Mouse (Mus musculus): ENCODE results near the gene Olfr433. TPM values are rescaled to one million over a fixed set of nuclear protein-coding genes. Genes with fewer than 3 reads are reported as not detected.
"Not testable (repeated sequence)": the region's sequence is repeated elsewhere in the genome, so short reads cannot be mapped to it uniquely, and the experiment has no call there.

Olfr433 gene
- 0.13 TPM in 1 of 2 replicates, not detected in the other for total RNA-seq (2017)

DNA sequence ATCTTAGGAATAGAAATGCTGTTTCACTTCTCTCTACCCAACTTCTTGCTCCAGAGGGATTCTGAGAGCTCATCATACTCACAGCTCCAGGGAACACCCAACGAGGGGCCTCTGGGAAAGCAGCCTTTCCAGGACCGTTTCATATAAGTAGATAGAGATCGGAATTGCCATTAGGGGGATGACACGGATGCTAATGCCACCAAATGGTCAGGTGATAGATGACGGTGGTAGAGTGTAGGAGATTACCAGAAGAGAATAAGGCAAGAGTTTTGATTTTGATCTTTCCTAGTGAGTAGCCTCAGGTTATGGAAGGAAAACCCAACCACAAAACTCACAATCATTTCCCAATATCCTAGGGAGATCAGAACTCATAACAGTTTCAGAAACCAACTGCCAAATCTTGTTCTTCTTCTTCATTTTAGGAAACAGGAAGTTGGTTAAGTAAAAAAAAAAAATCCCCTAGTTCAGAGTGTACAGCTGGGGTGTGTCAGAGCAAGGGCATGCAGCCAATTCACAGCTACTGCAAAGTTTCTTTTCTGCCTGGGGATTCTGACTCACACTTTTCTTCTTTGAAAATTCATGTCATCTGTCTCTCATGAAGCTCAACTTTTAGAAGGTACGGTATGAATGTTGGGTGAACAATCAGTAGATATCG is at the start of gene Olfr433:
Gene Olfr433 (plus strand): TSS at position 183 of the 655 bp plus-strand sequence.
- peak; percentile 87 to 88 for ATAC-seq (replicated peaks in 1 of 2; ENCODE audit: insufficient read depth in 1 of 2, low FRiP score in 2 of 2, low TSS enrichment in 1 of 2, low read depth in 1 of 2, poor library complexity in 2 of 2, severe bottlenecking in 2 of 2)

DNA sequence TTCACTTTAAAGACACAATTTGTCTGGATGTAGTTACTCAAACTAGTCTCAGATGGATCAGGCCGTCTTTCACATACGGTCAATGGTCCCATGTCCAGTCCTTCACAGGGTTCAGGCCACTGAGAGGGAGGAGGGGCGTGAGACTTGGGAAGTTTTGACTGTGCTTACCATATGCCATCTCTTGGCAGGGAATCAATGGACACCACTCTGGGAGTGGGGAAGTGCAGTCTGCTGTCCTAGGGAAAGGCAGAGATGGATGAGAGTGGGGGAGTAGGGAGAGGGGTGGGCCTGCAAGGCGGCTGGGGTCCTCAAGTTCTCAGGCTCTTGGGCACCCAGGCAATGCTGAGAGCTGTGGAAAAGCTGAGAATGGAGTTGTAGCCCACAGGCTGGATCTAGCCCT is 45.5 kb upstream of the Olfr433 start:
- ATAC-seq (replicated peaks in 1 of 2; ENCODE audit: insufficient read depth in 1 of 2, low FRiP score in 2 of 2, low TSS enrichment in 1 of 2, low read depth in 1 of 2, poor library complexity in 2 of 2, severe bottlenecking in 2 of 2), result no peak

DNA sequence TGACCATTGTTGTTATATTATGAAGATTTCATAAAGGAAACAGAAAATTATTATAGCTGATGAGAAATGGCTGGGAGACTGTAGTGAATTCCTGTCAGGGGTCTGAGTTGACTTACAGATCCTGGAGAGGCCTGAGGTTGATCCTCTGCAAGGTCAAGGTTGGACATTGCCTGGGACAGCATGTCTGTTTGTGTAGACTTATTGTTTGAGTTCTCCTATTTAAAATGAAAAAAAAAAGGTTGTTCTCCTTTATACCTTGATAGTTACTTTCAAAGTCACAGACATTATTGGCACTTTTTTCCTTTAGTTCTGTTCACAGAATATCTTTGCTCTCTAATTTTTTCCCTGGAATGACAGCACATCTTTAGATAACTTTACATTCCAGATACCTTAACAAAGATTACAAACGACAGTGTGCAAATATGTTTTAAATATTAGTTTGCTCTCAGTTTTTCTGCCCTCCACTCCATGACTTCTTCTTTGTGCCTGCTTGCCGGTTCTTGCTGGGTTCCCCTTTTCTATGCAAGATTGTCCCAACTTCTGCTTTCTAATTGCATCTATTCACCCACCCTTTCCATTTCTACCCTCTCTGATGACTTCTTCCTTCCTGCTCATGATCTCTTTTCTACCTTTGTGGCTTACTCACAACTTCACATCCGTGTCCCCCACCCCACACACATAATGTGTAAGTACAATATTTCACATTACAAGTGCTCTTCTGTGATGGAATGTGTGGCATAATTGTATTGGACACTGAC is 36.0 kb upstream of the Olfr433 start:
- ATAC-seq (replicated peaks in 1 of 2; ENCODE audit: insufficient read depth in 1 of 2, low FRiP score in 2 of 2, low TSS enrichment in 1 of 2, low read depth in 1 of 2, poor library complexity in 2 of 2, severe bottlenecking in 2 of 2), result peak; percentile 99

DNA sequence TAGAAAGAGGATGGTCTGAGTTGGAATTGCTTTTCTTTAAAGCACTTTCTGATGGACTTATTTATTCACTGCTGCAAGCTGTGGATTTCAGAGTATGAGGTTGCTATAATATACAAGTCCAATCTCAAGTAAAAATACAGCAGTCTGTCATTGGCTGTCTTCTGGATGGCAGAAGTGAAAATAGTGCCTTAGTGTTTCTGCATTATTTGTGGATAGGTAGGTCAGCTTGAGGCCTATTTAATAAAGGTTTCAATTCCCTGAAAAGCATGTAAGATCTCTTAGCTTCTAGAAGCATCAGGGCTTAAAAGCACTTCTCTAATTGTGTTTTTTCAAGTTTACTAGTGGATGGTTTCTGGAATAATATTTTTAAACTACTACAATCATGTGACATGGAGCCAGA is 33.5 kb upstream of the Olfr433 start:
- ATAC-seq (replicated peaks in 1 of 2; ENCODE audit: insufficient read depth in 1 of 2, low FRiP score in 2 of 2, low TSS enrichment in 1 of 2, low read depth in 1 of 2, poor library complexity in 2 of 2, severe bottlenecking in 2 of 2), result not testable (repeated sequence)

- ATAC-seq (replicated peaks in 1 of 2; ENCODE audit: insufficient read depth in 1 of 2, low FRiP score in 2 of 2, low TSS enrichment in 1 of 2, low read depth in 1 of 2, poor library complexity in 2 of 2, severe bottlenecking in 2 of 2), result no peak
Observed at GRCm38 (mm10) chr1:174031698-174032097, 8.8 kb upstream of the Olfr433 start, which contains the start of gene Ifi205. Gene Ifi205 (minus strand): TSS chr1:174031810.

DNA sequence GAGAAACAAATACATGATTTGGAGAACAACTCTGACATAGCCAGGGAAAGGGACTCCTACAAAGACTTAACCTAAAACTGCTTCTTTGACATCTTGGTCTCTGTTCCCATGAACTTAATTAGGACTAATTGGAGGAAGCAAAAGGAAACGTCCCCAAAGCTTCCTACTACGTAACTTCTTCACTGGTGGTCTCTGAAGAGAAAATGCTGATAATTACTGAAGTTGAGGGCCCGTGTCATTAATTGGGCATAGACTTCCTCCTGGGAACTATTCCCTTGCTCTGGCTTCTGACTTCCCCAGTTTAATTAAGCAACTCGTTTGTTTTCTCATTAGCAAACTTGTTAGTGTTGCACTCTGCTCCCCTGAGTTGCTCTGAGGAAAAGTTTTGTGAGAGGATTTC is 4.7 kb upstream of the Olfr433 start:
- no peak for ATAC-seq (replicated peaks in 1 of 2; ENCODE audit: insufficient read depth in 1 of 2, low FRiP score in 2 of 2, low TSS enrichment in 1 of 2, low read depth in 1 of 2, poor library complexity in 2 of 2, severe bottlenecking in 2 of 2)

DNA sequence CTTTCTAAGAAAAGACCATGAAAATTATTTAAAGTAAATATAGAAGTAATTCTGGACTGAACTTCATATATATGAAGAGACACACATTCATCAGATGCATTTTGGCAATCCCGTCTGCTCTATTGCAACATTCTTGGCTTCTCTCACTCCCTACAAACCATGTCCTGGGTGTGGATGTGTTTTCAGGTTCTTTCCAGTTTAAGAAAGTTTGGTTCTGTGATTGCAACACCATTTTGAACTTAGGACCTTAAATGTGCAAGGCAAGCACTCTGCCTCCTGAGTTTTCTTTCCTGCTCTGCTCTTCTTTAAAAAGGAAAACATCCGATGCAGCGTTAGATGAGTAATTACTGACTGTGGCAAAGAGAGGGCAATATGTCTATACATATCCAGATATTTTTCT is 2.0 kb upstream of the Olfr433 start:
- no peak for ATAC-seq (replicated peaks in 1 of 2; ENCODE audit: insufficient read depth in 1 of 2, low FRiP score in 2 of 2, low TSS enrichment in 1 of 2, low read depth in 1 of 2, poor library complexity in 2 of 2, severe bottlenecking in 2 of 2)

DNA sequence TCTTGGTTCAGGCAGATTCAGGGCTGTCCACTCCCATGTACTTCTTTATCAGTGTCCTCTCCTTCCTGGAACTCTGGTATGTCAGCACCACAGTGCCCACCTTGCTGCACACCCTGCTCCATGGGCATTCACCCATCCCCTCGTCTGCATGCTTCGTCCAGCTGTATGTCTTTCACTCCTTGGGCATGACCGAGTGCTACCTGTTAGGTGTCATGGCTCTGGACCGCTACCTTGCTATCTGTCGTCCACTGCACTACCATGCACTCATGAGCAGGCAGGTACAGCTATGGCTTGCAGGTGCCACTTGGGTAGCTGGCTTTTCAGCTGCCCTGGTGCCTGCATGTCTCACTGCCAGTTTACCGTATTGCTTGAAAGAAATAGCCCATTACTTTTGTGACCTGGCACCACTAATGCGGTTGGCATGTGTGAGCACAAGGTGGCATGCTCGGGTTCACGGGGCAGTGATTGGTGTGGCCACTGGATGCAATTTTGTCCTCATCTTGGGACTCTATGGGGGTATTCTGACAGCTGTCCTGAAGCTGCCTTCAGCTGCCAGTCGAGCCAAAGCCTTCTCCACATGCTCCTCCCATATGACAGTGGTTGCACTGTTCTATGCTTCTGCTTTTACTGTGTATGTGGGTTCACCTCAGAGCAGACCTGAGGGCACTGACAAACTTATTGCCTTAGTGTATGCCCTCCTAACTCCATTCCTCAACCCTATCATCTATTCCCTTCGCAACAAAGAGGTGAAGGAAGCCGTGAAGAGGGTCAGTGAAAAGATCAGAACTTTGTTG is 1.8 kb downstream of the Olfr433 start:
- ATAC-seq (replicated peaks in 1 of 2; ENCODE audit: insufficient read depth in 1 of 2, low FRiP score in 2 of 2, low TSS enrichment in 1 of 2, low read depth in 1 of 2, poor library complexity in 2 of 2, severe bottlenecking in 2 of 2), result peak; percentile 47 to 71

DNA sequence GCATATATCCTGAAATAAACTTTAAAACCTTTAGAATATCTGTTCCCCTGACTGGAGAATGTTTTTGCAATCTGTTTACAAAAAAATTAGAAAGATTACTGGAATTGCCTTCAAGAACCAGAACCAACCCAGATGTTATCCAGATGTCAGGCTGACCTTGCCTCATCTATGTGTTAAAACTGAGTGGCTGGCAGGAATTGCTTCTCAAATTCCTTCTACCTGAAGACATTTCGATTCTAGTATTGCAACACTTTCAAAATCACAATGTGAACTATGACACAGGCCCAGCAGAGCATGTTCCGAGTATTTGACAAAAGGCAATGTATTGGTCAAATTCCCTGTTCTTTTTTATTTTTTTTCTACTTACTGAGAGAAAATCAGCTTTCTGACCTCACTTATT is 3.9 kb downstream of the Olfr433 start:
- no peak for ATAC-seq (replicated peaks in 1 of 2; ENCODE audit: insufficient read depth in 1 of 2, low FRiP score in 2 of 2, low TSS enrichment in 1 of 2, low read depth in 1 of 2, poor library complexity in 2 of 2, severe bottlenecking in 2 of 2)

- ATAC-seq (replicated peaks in 1 of 2; ENCODE audit: insufficient read depth in 1 of 2, low FRiP score in 2 of 2, low TSS enrichment in 1 of 2, low read depth in 1 of 2, poor library complexity in 2 of 2, severe bottlenecking in 2 of 2), result peak; percentile 68 to 78; a peak in 3 of 4 replicates
Observed at GRCm38 (mm10) chr1:174048227-174048626, 7.7 kb downstream of the Olfr433 start.

GRCm38 (mm10) chr1:174048893-174049292 is 8.4 kb downstream of the Olfr433 start, which contains the start of gene Olfr432:
Gene Olfr432 (plus strand): TSS chr1:174049205.
- ATAC-seq (replicated peaks in 1 of 2; ENCODE audit: insufficient read depth in 1 of 2, low FRiP score in 2 of 2, low TSS enrichment in 1 of 2, low read depth in 1 of 2, poor library complexity in 2 of 2, severe bottlenecking in 2 of 2), result no peak

- peak; percentile 76 to 80 for ATAC-seq (replicated peaks in 1 of 2; ENCODE audit: insufficient read depth in 1 of 2, low FRiP score in 2 of 2, low TSS enrichment in 1 of 2, low read depth in 1 of 2, poor library complexity in 2 of 2, severe bottlenecking in 2 of 2)
Observed at GRCm38 (mm10) chr1:174049357-174049756, 8.9 kb downstream of the Olfr433 start.

- no peak for ATAC-seq (replicated peaks in 1 of 2; ENCODE audit: insufficient read depth in 1 of 2, low FRiP score in 2 of 2, low TSS enrichment in 1 of 2, low read depth in 1 of 2, poor library complexity in 2 of 2, severe bottlenecking in 2 of 2)
Observed at GRCm38 (mm10) chr1:174050532-174050931, 10.0 kb downstream of the Olfr433 start.

DNA sequence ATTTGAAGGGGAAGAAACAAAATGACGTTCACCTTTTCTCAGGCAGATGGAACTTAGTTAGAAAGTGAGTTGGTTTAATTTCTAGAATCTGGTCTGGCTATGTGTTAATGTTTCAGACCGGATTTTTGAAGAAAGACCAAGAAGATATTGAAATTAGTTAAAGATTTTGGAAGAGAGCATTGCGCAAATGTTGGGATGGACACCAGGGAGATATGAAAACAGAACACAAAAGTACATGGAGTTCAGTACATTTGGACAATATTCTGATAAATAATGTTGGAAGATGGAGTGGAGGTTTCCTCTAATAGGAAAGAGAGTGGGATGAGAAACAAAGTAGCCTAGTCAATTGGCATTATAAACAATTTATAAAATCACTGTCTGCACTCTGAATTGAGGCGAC is 11.0 kb downstream of the Olfr433 start:
- ATAC-seq (replicated peaks in 1 of 2; ENCODE audit: insufficient read depth in 1 of 2, low FRiP score in 2 of 2, low TSS enrichment in 1 of 2, low read depth in 1 of 2, poor library complexity in 2 of 2, severe bottlenecking in 2 of 2), result no peak

DNA sequence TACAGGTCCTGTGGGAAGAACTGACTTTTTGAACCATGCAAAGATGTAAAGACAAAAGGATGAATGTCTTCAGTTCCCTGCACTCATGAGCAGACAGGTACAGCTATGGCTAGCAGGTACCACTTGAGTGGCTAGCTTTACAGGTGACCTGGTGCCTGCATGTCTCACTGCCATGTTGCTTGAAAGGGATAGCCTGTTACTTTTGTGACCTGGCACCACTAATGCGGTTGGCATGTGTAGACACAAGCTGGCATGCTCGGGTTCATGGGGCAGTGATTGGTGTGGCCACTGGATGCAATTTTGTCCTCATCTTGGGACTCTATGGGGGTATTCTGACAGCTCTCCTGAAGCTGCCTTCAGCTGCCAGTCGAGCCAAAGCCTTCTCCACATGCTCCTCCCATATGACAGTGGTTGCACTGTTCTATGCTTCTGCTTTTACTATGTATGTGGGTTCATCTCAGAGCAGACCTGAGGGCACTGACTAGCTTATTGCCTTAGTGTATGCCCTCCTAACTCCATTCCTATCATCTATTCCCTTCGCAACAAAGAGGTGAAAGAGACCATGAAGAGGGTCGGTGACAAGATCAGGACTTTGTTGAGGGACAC is 11.5 kb downstream of the Olfr433 start:
- peak; percentile 42 to 57; a peak in 3 of 4 replicates for ATAC-seq (replicated peaks in 1 of 2; ENCODE audit: insufficient read depth in 1 of 2, low FRiP score in 2 of 2, low TSS enrichment in 1 of 2, low read depth in 1 of 2, poor library complexity in 2 of 2, severe bottlenecking in 2 of 2)

GRCm38 (mm10) chr1:174052981-174053380 is 12.5 kb downstream of the Olfr433 start:
- no peak for ATAC-seq (replicated peaks in 1 of 2; ENCODE audit: insufficient read depth in 1 of 2, low FRiP score in 2 of 2, low TSS enrichment in 1 of 2, low read depth in 1 of 2, poor library complexity in 2 of 2, severe bottlenecking in 2 of 2)

DNA sequence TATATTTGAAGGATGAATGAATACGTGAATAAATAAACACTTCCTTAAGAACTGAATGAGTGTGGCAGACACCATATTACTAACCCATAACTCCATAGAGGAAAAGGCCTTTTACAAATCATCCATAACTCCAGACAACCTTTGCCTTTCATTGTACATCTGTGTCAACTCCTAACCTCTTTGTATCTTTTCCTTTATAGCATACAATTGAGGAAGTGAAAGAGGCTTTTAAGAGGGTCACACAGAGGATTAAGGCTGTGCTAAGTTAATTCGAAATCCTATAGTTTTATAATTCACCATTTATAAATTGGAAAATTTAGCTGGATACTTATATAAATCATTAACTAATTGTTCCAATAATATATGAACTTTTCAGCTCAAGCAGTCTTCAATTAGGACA is 14.7 kb downstream of the Olfr433 start:
- 0 out of 4 replicates have a peak, but pooled peaks of 1 of the 2 experiments have one; percentile 58 for ATAC-seq (replicated peaks in 1 of 2; ENCODE audit: insufficient read depth in 1 of 2, low FRiP score in 2 of 2, low TSS enrichment in 1 of 2, low read depth in 1 of 2, poor library complexity in 2 of 2, severe bottlenecking in 2 of 2)

Data from hematopoietic stem cell, adult 5-6 weeks (primary cell).